Mouse (Mus musculus) myocyte (in vitro differentiated cells): ENCODE measurements around the gene Hps1.

Experiments used
- MYOD1 ChIP-seq, 3 experiments: IDR thresholded peaks; one replicate each; pipeline ENCODE4 v1.6.1; 2011; ENCODE audit warnings: control low read depth in 2 of 3, low read depth in 2 of 3, mild to moderate bottlenecking in 2 of 3, moderate library complexity in 1 of 3; ENCODE audit not compliant: insufficient read length in 2 of 3, control insufficient read depth in 1 of 3
- REST ChIP-seq: IDR thresholded peaks from one replicate; pipeline ENCODE4 v1.6.1; 2011; ENCODE audit warnings: mild to moderate bottlenecking, control low read depth, moderate library complexity; ENCODE audit not compliant: insufficient read depth, insufficient read length

DNA sequence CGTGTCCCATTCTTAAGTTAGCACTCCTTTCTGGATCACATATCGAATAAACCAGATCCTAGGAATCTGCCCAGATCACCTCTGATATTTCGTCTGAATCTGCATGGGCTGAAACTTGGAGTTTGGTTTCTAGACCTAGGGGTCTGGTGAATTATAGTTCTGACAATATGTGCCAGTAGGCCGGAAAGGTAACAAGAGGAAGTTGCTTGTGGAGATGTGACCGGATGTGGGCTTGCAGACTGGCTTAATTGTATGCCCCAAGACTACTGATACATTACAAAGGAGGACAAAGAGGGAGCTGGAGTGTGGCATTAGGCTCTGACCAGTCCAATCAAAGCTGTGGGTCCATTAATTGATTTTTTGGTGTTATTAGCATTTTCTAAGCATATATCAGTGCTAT is 40.3 kb upstream of the Hps1 start:
- no peak for TF ChIP-seq REST
- TF ChIP-seq MYOD1 (IDR thresholded peaks at IDR 0.05; ENCODE audit: control insufficient read depth in 1 of 3, insufficient read length in 2 of 3, low read depth in 2 of 3) = no peak
